10 mouse cellular contexts compared by ENCODE assay signal in genomic region chr17:29711076-29711744, GRCm38 (mm10). TPM values are rescaled to one million over a fixed set of nuclear protein-coding genes. Genes with fewer than 3 reads are reported as not detected.
DNase-seq lines count a peak whose midpoint lies in the region; ATAC-seq and TF ChIP-seq lines count a peak whose summit lies in the region.
"Had no signal": no experiment of that assay in that cellular context is flagged by ENCODE, and none has a peak within 500 bp of the region (broad histone marks: within the 10 kb centered on the region; RNA-seq: fewer than 3 reads in every experiment).

No protein-coding gene starts in this region.

- H3K27ac ChIP-seq in layer of hippocampus, adult 2 months = peak overlapping the region; percentile 83
- no peak overlapping the region for H3K27ac ChIP-seq in liver, embryonic 11.5 days (ENCODE audit: low read depth, low read length)
- H3K27ac ChIP-seq: embryonic facial prominence, embryonic 15.5 days had no signal

- no peaks in the 10 kb centered on the region for H3K9me3 ChIP-seq in liver, embryonic 11.5 days (ENCODE audit: control insufficient read depth, low read length)
- H3K9me3 ChIP-seq: embryonic facial prominence, embryonic 15.5 days had no signal

- ATAC-seq in liver, embryonic 11.5 days (replicated peaks; ENCODE audit: low FRiP score) = no peak
- ATAC-seq: Patski had no signal

- peak in 1 of 2 experiments; percentile 52 for DNase-seq in layer of hippocampus, adult 2 months (ENCODE audit: low spot score in 2 of 2)
- no peak for DNase-seq in layer of hippocampus, postnatal 14 days (ENCODE audit: low spot score in 2 of 2)
- DNase-seq in adrenal gland, postnatal 36 days = peak; percentile 40 to 44
- peak; percentile 92 to 93 for DNase-seq in cerebellum, postnatal 10 days
- peak; percentile 84 for DNase-seq in kidney, postnatal 14 days
- DNase-seq in thymus, postnatal 4 days = no peak
- no peak for DNase-seq in yolk sac, embryonic 10.5 days (ENCODE audit: low spot score)
- no peak for DNase-seq in liver, embryonic 11.5 days (ENCODE audit: low spot score)

- 75% methylated on average over 19 of the region's 19 CpGs for WGBS in liver, embryonic 11.5 days

- peaks cover 37% of the 10 kb centered on the region for H3K4me1 ChIP-seq in liver, embryonic 11.5 days (replicated peaks; ENCODE audit: control insufficient read depth, insufficient read depth, low read length)

- TF ChIP-seq CTCF in layer of hippocampus, adult 2 months (conservative IDR thresholded peaks at IDR 0.05) = no peak

- H3K36me3 ChIP-seq in liver, embryonic 11.5 days (ENCODE audit: control insufficient read depth, insufficient read depth, low read length) = no peaks in the 10 kb centered on the region

- H3K9ac ChIP-seq in liver, embryonic 11.5 days (ENCODE audit: low read depth, low read length) = no peak overlapping the region
- H3K9ac ChIP-seq: embryonic facial prominence, embryonic 15.5 days had no signal

- H3K4me3 ChIP-seq in layer of hippocampus, adult 2 months = no peak overlapping the region
- H3K4me3 ChIP-seq in liver, embryonic 11.5 days (ENCODE audit: low read depth, low read length) = no peak overlapping the region
- H3K4me3 ChIP-seq: embryonic facial prominence, embryonic 15.5 days had no signal

- H3K27me3 ChIP-seq in liver, embryonic 11.5 days (replicated peaks; ENCODE audit: control insufficient read depth, insufficient read depth, low read length) = no peaks in the 10 kb centered on the region
- H3K27me3 ChIP-seq: embryonic facial prominence, embryonic 15.5 days; Patski had no signal

- H3K4me2 ChIP-seq in liver, embryonic 11.5 days = no peak overlapping the region
- H3K4me2 ChIP-seq: embryonic facial prominence, embryonic 15.5 days had no signal

RNA-seq across cellular contexts. Expression of gene Ccdc167, which starts 5.6 kb away (rescaled TPM):
- 10 to 100 TPM; 26.6 TPM for total RNA-seq in layer of hippocampus, adult 2 months (2021)
- total RNA-seq in layer of hippocampus, postnatal 14 days (2021) = 10 to 100 TPM; 15.1 to 23.4 TPM
- 10 to 100 TPM in 1 of 2 experiments, 1 to 10 TPM in 1; 8.6 to 11.4 TPM for total RNA-seq in adrenal gland, postnatal 36 days (2021)
- 15.2 and 15.4 TPM in 2 replicates for polyA plus RNA-seq in liver, embryonic 11.5 days (2014; fragmentation: Nextera tagmentation; extraction: Ambion mirVana)

RNA-seq across cellular contexts. Expression of gene Cmtr1, which starts 50.8 kb away (rescaled TPM):
- total RNA-seq in layer of hippocampus, adult 2 months (2021) = 100 to 1,000 TPM; 111 to 115 TPM
- 10 to 100 TPM; 78.9 to 93.8 TPM for total RNA-seq in layer of hippocampus, postnatal 14 days (2021)
- total RNA-seq in adrenal gland, postnatal 36 days (2021) = 100 to 1,000 TPM in 1 of 2 experiments, 10 to 100 TPM in 1; 70.7 to 104 TPM
- 126 and 130 TPM in 2 replicates for polyA plus RNA-seq in liver, embryonic 11.5 days (2014; fragmentation: Nextera tagmentation; extraction: Ambion mirVana)

Comparison
In these comparisons a context has a peak if more than half of its experiments do, and no peak if none do; other contexts are left out.
1. DNase-seq: peak in adrenal gland, postnatal 36 days (2 of 2), cerebellum, postnatal 10 days (2 of 2) and kidney, postnatal 14 days (single experiment); none in layer of hippocampus, postnatal 14 days (0 of 2), thymus, postnatal 4 days (single experiment), yolk sac, embryonic 10.5 days (single experiment) and liver, embryonic 11.5 days (single experiment).